ENCODE assay signal across 9 mouse cellular contexts in genomic region chr8:122960932-122961331, GRCm38 (mm10).
DNase-seq lines count a peak whose midpoint lies in the region; ATAC-seq and TF ChIP-seq lines count a peak whose summit lies in the region.
"Had no signal": no experiment of that assay in that cellular context is flagged by ENCODE, and none has a peak within 500 bp of the region (broad histone marks: within the 10 kb centered on the region; RNA-seq: fewer than 3 reads in every experiment).

No protein-coding gene starts in this region.

- peak; percentile 20; the same call in 1 of the 2 replicates for ATAC-seq in lung, embryonic 16.5 days (ENCODE audit: low read depth)
- ATAC-seq in lung, postnatal 0 days: peak; percentile 62
- ATAC-seq in forebrain, embryonic 13.5 days: no peak
- ATAC-seq: midbrain, embryonic 16.5 days had no signal

- TF ChIP-seq EP300 in lung, postnatal 0 days (IDR thresholded peaks at IDR 0.05): no peak

- no peak overlapping the region for H3K9ac ChIP-seq in lung, embryonic 16.5 days (ENCODE audit: low read length)
- H3K9ac ChIP-seq in lung, postnatal 0 days (replicated peaks; ENCODE audit: low read depth): no peak overlapping the region
- no peak overlapping the region for H3K9ac ChIP-seq in forebrain, embryonic 13.5 days

- no peaks in the 10 kb centered on the region for H3K36me3 ChIP-seq in lung, embryonic 16.5 days (ENCODE audit: control insufficient read depth, insufficient read depth, low read length)
- 0 out of 2 replicates have a peak, but pooled peaks cover 3% of the 10 kb centered on the region for H3K36me3 ChIP-seq in lung, postnatal 0 days (ENCODE audit: insufficient read depth, low read length)
- no peaks in the 10 kb centered on the region; the same call in 1 of the 2 replicates for H3K36me3 ChIP-seq in forebrain, embryonic 13.5 days (ENCODE audit: poor library complexity, severe bottlenecking)

- 17% methylated on average over 1 of the region's 1 CpGs for WGBS in lung, embryonic 16.5 days
- WGBS in lung, adult 2 months: 16% methylated on average over 1 of the region's 1 CpGs
- WGBS in lung, postnatal 0 days: 7% methylated on average over 1 of the region's 1 CpGs
- 28% methylated on average over 1 of the region's 1 CpGs for WGBS in forebrain, embryonic 13.5 days

- peaks cover 24% of the 10 kb centered on the region for H3K4me1 ChIP-seq in lung, embryonic 16.5 days (replicated peaks; ENCODE audit: control insufficient read depth, insufficient read depth, low read length)
- H3K4me1 ChIP-seq in lung, adult 2 months (ENCODE audit: control insufficient read depth, insufficient read depth, low read length): peaks cover 26% of the 10 kb centered on the region
- peaks cover 20% of the 10 kb centered on the region; the same call in 1 of the 2 replicates for H3K4me1 ChIP-seq in lung, postnatal 0 days (ENCODE audit: insufficient read depth, low read depth, low read length)
- peaks cover 22% of the 10 kb centered on the region for H3K4me1 ChIP-seq in forebrain, embryonic 13.5 days

- no peak for DNase-seq in lung, adult 2 months
- DNase-seq in c-Kit-positive CD71-positive TER-119-positive erythroid progenitor cells, embryonic 14.5 days (ENCODE audit: low spot score): peak; percentile 50
- DNase-seq in lung, postnatal 0 days (ENCODE audit: low spot score): no peak
- no peak for DNase-seq in right cerebral cortex, adult 2 months (ENCODE audit: low spot score in 2 of 2)
- DNase-seq in left cerebral cortex, postnatal 14 days (ENCODE audit: low spot score in 2 of 2): no peak
- DNase-seq: cerebellum, adult 9-11 months had no signal

- no peak for TF ChIP-seq CTCF in lung, adult 2 months (IDR thresholded peaks at IDR 0.05; ENCODE audit: insufficient read depth, low read length)
- no peak for TF ChIP-seq CTCF in lung, postnatal 0 days (IDR thresholded peaks at IDR 0.05)

- intact Hi-C loops in left cerebral cortex, postnatal 14 days (cut with DNase I): no loop called here

- no peaks in the 10 kb centered on the region for H3K27me3 ChIP-seq in lung, embryonic 16.5 days (ENCODE audit: control insufficient read depth, insufficient read depth, low read depth, low read length)
- no peaks in the 10 kb centered on the region for H3K27me3 ChIP-seq in lung, postnatal 0 days (replicated peaks; ENCODE audit: insufficient read depth, low read length)
- no peaks in the 10 kb centered on the region for H3K27me3 ChIP-seq in forebrain, embryonic 13.5 days

- no peak overlapping the region for H3K27ac ChIP-seq in lung, embryonic 16.5 days (ENCODE audit: low read length)
- 0 out of 2 replicates have a peak overlapping the region, but pooled peaks have one; percentile 11 for H3K27ac ChIP-seq in lung, postnatal 0 days (ENCODE audit: low read length)
- H3K27ac ChIP-seq in forebrain, embryonic 13.5 days: no peak overlapping the region

- TF ChIP-seq POLR2A in lung, adult 2 months (IDR thresholded peaks at IDR 0.05; ENCODE audit: borderline replicate concordance, extremely low read depth, low read depth, low read length): no peak

- 0 out of 2 replicates have a peak overlapping the region, but pooled peaks have one; percentile 2 for H3K4me2 ChIP-seq in lung, embryonic 16.5 days (ENCODE audit: low read depth, low read length)
- no peak overlapping the region; the same call in 1 of the 2 replicates for H3K4me2 ChIP-seq in lung, postnatal 0 days (replicated peaks; ENCODE audit: low read depth, low read length)
- no peak overlapping the region for H3K4me2 ChIP-seq in forebrain, embryonic 13.5 days

- H3K9me3 ChIP-seq in lung, embryonic 16.5 days (ENCODE audit: control insufficient read depth, low read length): no peaks in the 10 kb centered on the region
- H3K9me3 ChIP-seq in lung, postnatal 0 days (ENCODE audit: low read length): no peaks in the 10 kb centered on the region
- H3K9me3 ChIP-seq in forebrain, embryonic 13.5 days (replicated peaks): no peaks in the 10 kb centered on the region

- H3K4me3 ChIP-seq in lung, embryonic 16.5 days (ENCODE audit: low read length): no peak overlapping the region
- H3K4me3 ChIP-seq in lung, adult 2 months (replicated peaks; ENCODE audit: extremely low read depth, low read depth, low read length): no peak overlapping the region
- no peak overlapping the region for H3K4me3 ChIP-seq in lung, postnatal 0 days (ENCODE audit: low read depth, low read length)
- H3K4me3 ChIP-seq in forebrain, embryonic 13.5 days: no peak overlapping the region
